Mouse (Mus musculus): ENCODE measurements around the gene Cog5. TPM values are rescaled to one million over a fixed set of nuclear protein-coding genes. Genes with fewer than 3 reads are reported as not detected.

Cog5 gene
- total RNA-seq, 2 experiments from 2014 or later, result 55.2 to 56.0 TPM

- no peak for DNase-seq
- intact Hi-C loops (cut with DNase I), result loop anchor here (1.0 kb wide), 1 partner anchor 281 kb away; no protein-coding TSS in a partner anchor
Observed at GRCm38 (mm10) chr12:31965517-31966212, 311.0 kb downstream of the Cog5 start.

DNA sequence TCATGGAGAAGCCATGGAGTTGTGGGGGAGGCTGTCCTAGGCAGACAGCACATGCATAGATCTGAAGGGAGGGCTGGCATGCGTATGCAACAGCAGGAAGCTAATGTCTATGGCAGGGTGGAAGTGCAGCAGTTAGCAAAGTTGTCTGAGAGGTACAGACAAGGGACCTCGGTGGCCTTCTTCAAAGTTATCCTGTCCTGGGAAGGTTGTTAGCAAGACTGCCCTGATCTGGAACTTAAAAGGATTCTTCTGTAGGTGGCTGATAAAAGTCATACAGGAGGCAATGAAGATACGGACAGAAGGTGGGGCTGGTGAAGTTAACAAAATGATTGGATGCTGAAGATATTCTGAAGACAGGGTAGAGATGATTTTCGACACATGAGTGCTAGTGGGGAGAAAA lies 311.7 kb downstream of the Cog5 start:
- DNase-seq, result no peak
- intact Hi-C loops (cut with DNase I), result loop anchor here (1.0 kb wide), 1 partner anchor 280 kb away; no protein-coding TSS in a partner anchor

DNA sequence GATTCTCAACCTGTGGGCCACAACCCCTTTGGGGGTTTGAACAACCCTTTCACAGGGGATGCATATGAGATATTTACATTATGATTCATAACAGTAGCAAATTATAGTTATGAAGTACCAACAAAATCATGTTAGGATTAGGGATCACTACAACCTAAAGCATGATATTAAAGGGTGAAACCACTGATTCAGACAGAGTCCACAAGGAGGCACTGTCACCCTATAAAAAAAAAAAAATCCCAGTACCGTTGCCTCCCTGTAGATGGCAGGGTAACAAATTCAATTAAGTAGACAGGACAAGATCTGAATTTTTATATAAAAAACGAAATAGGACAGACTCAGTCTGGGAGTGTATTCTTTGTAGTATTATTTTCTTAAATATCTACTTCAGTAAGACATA lies 312.9 kb downstream of the Cog5 start:
- intact Hi-C loops (cut with DNase I), result loop anchor here (1.0 kb wide), 1 partner anchor 177 kb away; no protein-coding TSS in a partner anchor
- peak; percentile 14 to 55 for DNase-seq

- intact Hi-C loops (cut with DNase I), result no loop called here
- DNase-seq, result no peak
Observed at GRCm38 (mm10) chr12:31969111-31969510, 314.4 kb downstream of the Cog5 start.

DNA sequence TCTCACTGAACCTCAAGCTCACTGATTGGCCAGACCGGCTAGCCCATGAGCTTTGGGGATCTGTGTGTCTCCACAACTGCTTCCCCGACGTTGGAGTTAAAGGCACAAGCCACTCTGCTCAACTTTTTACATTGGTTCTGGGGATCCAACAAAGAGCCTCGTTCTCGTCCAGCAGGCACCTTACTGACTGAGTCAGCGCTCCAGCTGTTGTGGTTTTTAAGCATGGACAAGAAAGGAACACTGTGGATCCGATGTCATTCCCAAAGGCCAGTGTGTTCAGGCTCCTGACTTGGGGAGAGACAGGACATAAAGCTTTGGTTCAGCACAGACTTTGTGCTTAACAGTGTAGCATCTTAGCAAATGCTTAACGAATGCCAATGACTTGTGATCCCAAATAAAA lies 316.9 kb downstream of the Cog5 start:
- no peak for DNase-seq
- intact Hi-C loops (cut with DNase I), result loop anchor here (5.0 kb wide), 1 partner anchor 86 kb away; no protein-coding TSS in a partner anchor

DNA sequence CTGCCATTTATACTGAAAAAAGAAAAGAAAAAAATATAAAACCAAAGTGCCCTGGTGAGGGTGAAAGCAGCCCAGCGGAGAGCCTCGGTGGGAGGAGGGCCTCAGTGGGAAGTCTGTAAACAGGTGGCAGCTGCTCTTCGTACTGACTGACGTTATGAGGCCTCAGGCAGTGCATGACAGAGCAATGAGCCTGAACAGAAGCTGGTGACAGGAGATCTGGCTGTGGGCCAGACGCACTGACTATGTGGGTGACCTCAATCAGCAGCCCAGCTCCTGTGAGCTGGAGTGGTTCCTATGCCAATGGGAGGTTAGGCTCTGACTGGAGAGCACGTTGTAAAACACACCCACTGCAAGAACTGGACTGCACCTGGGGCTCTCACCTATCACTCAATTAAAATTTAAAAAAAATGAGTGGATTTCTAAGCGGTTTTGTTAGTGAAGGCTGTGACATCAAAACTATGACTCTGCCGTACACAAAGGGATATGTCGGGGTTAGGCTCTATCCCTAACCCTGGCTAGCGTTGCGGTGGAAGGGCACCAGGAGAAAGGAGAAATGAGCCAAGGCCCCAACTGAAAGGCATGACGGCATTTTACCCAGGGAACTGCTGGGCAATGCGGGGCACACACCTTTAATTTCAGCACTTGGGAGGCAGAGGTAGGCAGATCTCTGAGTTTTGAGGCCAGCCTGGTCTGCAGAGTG lies 319.0 kb downstream of the Cog5 start:
- intact Hi-C loops (cut with DNase I), result loop anchor here (5.0 kb wide), 1 partner anchor 84 kb away; no protein-coding TSS in a partner anchor

DNA sequence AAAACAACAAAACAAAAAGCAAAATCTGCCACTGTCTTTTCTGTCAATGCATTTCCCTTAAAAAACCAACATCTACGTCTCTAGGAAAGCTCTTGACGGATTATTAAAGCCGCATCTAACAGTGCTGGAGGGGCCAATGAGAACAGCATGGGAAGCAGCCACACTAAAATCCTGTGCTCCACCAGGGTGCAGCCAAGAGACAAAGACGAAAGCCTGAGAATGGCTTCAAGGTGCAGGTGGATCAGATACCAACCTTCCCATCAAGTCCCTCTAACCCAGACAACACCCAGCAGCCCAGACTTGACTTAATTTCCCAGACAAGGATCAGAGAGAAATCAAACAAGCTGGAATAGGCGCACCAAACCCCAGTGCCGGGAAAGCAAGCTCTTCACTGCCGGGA lies 321.9 kb downstream of the Cog5 start:
- intact Hi-C loops (cut with DNase I), result no loop called here
- DNase-seq, result peak in 1 of 2 experiments; percentile 25

More for the DNA sequence above, 319.0 kb downstream of the Cog5 start:
- DNase-seq, result peak; percentile 75 to 85

GRCm38 (mm10) chr12:31977613-31978195 lies 323.0 kb downstream of the Cog5 start:
- intact Hi-C loops (cut with DNase I), result no loop called here
- DNase-seq, result no peak

- DNase-seq, result no peak
- intact Hi-C loops (cut with DNase I), result no loop called here
Observed at GRCm38 (mm10) chr12:31983238-31983637, 328.6 kb downstream of the Cog5 start.

DNA sequence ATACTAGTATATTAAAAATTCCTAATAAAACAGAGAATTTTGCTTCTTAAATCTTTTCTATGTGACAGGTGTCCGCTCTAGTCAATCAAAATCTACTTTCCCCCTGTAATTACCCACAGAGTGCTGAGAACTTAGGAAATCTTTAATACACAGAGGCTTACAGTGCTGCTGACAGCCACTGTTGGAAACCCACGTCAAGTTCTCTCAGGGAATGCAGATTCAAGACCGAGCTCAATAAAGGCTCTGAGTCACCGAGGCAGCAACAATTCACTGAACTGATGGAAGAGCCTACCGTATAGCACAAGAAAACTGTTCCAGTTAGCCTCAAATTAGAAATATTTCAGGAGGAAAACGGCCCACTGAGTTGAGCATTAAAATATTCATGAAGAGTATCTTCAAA lies 329.1 kb downstream of the Cog5 start:
- no peak for DNase-seq
- intact Hi-C loops (cut with DNase I), result no loop called here

DNA sequence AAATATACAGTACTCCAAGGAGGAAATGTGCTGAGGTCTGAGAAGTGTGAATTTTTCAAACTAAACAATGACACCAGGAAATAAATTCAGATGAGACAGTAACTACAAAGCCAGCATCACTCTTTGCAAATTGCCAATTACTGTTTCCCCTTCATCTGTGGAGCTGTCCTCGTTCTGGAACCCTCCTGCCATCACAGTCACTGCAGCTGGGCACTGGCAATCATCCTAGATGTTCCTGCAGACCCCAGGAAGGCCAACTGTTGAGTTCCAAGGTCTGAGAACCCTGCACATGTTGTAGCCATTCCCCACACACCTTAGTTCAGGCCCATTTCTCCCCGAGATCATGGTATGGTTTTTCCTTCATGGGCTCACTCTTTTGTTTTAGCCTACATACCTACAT lies 329.5 kb downstream of the Cog5 start:
- no peak for DNase-seq
- intact Hi-C loops (cut with DNase I), result no loop called here

DNA sequence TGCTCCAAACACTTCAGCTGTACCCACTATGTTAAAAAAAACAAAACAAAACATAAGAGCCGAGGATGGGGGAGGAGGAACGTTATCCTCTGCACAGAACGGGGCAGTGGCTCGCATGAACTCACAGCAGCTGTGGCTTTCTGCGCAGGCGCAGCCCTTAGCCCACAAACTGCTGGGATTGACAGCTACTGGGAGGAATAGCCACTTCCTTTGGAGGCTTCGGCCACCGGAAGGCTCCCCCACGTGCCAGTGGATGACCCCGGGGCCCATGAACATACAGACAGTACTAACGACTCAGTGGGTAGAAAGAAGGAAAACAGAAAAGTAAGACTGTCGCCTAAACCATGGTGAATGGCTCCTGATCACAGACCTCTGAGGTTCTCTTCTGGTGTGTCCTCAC lies 330.0 kb downstream of the Cog5 start:
- intact Hi-C loops (cut with DNase I), result no loop called here
- DNase-seq, result peak in 1 of 2 experiments; percentile 12

DNA sequence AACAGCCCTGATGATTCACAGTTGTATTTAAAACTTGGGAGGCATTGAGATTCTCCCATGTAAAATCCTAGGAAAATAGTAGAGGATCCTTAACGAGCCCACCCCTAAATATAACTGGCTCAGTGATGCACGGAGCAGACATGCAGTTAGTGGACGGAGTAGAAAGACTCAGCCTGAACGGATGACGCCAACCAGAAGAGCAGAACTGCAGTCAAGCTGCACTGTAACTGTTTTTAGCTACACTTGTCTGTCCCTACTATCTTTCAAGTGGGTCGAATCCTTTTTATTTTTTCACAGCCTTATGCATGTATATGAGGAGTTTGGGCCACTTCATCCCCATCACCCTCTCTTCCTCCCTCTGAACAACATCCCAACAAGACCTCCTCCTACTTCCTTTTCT lies 331.1 kb downstream of the Cog5 start:
- intact Hi-C loops (cut with DNase I), result no loop called here
- DNase-seq, result no peak

DNA sequence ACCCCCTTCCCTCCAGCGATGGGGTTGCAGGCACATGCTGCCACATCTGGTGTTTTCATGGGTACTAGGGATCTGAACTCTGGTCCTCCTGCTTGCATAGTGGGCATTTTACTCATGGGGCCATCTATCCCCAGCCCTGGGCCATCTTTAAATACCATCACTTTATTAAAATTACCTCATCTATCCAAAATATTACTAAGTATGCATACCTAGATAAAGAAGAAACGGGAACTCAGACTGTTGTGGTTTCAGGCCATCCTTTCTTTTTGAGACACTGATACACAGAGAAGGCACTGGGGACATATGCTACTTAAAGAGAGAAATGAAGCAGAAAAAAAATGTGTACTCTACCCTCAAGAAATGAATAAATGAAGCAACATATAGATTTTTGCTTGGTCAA lies 331.8 kb downstream of the Cog5 start:
- intact Hi-C loops (cut with DNase I), result no loop called here
- no peak for DNase-seq

Other genes starting within 250 kb of the Cog5 start
- 10 to 100 TPM; 10.5 to 11.4 TPM for gene Cbll1, start 155.3 kb upstream of the Cog5 start, total RNA-seq (2021)
- under 1 TPM in 1 of 2 experiments, not detected in 1; 0.07 TPM for gene Slc26a4, start 94.9 kb upstream of the Cog5 start, total RNA-seq (2021)
- 10 to 100 TPM; 23.2 to 25.2 TPM for gene Bcap29, start 20.2 kb upstream of the Cog5 start, total RNA-seq (2021)
- 1 to 10 TPM; 7.0 TPM for gene Dus4l, start within 50 bp of the Cog5 start, total RNA-seq (2021)
- gene Gpr22, start 59.1 kb downstream of the Cog5 start, total RNA-seq (2021), result 10 to 100 TPM; 13.5 to 16.3 TPM

Data from heart, postnatal 14 days (tissue).